Mouse (Mus musculus) stomach, postnatal 0 days (tissue): ENCODE measurements at regions not wholly inside any gene's neighbourhood (a gene's known extent, or its start where the extent isn't known, plus 50 kb on each side); places are given as distances from the start of the nearest gene placed in this dataset.

ENCODE experiments used
- CTCF ChIP-seq: IDR thresholded peaks from 2 replicates; pipeline ENCODE4 v1.5.1; 2016; ENCODE audit warnings: antibody characterized with exemption, low read depth, mild to moderate bottlenecking, moderate library complexity
- EP300 ChIP-seq: optimal IDR thresholded peaks from 2 replicates; pipeline ENCODE3; 2016; ENCODE audit warnings: antibody characterized with exemption

- TF ChIP-seq CTCF = no peak
- TF ChIP-seq EP300 = no peak
Observed at GRCm38 (mm10) chr8:8418525-8418924, 242.5 kb downstream of the Efnb2 start.
